Mouse (Mus musculus) spleen, postnatal 10 days (tissue): ENCODE measurements at regions not wholly inside any gene's neighbourhood (a gene's known extent, or its start where the extent isn't known, plus 50 kb on each side); places are given as distances from the start of the nearest gene placed in this dataset.
"Not testable (repeated sequence)": the region's sequence is repeated elsewhere in the genome, so short reads cannot be mapped to it uniquely, and the experiment has no call there.

Experiments used
- DNase-seq, 2 experiments: peaks; one replicate each; pipeline ENCODE4 v3.0.0; 2021 to 2022; ENCODE audit warnings: low spot score in 2 of 2

DNA sequence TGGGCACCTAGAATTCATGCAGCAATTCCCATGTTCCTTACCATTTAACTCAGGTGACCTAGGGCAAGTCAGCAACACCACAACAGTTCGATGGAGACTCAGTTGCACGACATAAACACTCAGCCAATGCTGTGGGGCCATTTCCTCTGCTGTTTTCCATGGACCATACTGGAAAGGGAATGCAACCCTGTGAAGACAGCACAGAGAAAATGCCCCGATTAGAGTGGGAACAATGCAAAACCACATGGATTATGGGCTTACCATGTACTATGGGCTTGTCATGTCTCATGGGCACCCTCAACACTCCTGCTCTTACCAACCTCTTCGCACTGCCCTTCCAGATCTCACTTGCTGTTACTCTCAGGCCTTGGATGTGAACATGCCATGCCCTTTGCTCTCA is 207.6 kb downstream of the Snurf start:
- DNase-seq: not testable (repeated sequence)

DNA sequence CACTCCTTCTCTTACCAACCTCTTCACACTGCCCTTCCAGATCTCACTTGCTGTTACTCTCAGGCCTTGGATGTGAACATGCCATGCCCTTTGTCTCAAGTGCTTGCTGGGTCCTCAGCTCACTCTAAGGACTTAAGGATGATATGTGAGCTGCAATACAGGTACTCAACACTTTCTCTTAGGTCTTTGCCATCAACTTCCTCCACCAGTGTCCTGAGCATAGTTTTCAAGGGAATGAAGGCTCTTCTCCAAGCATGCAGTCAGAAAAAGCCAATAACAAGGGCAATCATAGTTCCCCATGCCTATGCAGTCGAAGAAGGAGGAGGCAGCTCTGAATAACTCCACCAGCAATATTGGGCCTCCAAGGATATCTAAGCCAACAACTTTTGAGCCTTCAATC is 235.1 kb downstream of the Snurf start:
- DNase-seq: peak in 1 of 2 experiments; percentile 17

DNA sequence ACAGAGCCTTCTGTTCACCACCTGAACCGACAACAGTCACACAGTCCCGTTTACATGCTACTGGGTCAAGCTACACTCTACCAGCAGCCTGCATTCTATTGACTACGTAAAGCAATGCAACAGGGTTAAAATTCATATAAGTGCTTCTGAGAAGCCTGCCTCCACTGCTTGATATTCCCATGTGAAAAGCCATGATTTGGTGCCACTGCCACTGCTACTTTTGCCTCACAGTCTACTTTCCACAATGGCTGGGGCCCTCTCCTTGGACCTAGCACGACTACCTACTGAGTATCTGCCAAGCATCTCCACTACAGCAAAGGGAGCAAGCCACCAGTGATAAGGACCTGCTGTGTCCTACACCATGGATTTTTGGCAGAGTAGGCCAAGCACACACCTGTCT is 236.2 kb downstream of the Snurf start:
- DNase-seq: peak in 1 of 2 experiments; percentile 5

DNA sequence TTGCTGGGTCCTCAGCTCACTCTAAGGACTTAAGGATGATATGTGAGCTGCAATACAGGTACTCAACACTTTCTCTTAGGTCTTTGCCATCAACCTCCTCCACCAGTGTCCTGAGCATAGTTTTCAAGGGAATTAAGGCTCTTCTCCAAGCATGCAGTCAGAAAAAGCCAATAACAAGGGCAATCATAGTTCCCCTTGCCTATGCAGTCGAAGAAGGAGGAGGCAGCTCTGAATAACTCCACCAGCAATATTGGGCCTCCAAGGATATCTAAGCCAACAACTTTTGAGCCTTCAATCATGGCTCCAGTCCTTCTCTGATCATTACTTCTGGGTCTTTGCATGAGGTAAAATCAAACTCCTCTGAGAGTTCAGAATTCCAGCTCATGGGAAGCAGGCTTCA is 237.5 kb downstream of the Snurf start:
- peak; percentile 5 to 9 for DNase-seq
